Mouse (Mus musculus) embryo, embryonic 10 days (tissue): ENCODE measurements around the gene Abcb9.
"Not testable (repeated sequence)": the region's sequence is repeated elsewhere in the genome, so short reads cannot be mapped to it uniquely, and the experiment has no call there.

Experiments
- DNase-seq: peaks from one replicate; pipeline ENCODE4 v3.0.0-alpha.2; 2015; ENCODE audit warnings: low spot score

The Abcb9 gene

DNA sequence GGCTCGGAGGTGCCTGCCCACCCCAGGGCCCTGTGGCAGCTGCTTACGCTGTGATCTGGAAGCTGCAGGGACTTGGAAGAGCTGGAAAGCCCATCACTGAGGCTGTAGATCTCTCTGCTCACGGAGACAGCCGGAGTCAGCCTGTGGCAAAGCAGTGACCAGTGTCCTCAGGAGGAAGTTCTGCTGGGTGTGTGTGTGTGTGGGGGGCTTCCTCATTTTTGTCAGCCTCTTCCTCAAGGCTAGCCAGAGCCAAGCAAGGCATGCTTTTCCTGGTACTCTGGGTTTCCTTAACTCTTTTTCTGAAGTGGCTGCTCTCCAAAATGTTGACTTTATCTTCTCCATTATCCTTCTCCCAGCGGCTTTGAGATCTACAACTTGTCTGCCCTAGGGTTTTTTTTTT is 35.9 kb downstream of the Abcb9 start:
- DNase-seq = no peak

DNA sequence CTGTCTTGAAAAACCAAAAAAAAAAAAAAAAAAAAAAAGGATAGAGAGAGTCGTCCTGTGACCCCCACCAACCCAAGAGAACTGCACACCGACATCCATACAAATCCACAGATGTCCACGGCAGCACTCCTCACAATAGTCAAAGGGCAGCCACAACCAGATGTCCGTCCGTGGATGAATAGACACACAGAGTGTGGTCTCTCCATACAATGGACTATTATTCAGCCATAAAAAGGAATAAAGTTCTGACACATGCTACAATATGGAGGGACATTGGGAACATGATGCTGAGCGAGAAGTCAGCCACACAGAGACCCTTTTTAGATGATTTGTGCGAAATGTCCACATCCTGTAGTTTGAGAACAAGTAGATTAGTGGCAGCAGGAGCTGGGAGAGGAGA is 36.8 kb downstream of the Abcb9 start:
- DNase-seq = no peak

DNA sequence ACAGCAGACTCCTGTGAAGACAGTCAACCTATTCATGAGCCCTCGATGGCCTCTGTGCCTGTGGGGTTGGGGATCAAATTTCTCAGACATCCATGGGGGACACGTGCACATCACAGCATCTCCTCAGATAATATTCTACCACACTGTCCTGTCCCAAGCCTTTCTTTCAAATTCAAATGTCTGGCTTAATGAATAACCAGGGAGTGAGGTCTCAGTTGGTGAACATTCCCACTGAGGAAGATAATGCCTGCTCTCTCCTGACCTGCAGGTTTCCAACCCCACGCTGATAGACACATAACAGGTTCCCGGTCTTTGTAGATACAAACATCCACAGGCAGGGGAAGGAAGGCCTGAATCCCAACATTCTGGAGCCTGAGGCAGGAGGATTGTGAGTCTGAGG is 38.6 kb downstream of the Abcb9 start:
- DNase-seq = no peak

DNA sequence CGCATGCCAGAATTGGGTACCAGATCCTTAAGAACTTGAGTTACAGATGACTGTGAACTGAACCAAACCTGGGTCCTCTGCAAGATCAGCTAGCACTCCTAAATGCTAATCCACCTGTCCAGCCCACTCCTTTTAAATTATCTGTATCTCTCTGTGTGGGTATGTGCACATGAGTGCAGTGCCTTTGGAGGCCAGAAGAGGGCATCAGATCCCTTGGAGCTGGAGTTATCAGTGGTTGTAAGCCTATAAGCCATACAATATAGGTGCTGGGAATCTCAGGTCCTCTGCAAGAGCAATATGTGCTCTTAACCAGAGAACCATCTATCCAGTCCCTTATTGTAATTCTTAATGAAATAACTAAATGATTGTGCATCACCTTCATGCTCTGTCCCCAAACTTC is 39.4 kb downstream of the Abcb9 start:
- DNase-seq = no peak

DNA sequence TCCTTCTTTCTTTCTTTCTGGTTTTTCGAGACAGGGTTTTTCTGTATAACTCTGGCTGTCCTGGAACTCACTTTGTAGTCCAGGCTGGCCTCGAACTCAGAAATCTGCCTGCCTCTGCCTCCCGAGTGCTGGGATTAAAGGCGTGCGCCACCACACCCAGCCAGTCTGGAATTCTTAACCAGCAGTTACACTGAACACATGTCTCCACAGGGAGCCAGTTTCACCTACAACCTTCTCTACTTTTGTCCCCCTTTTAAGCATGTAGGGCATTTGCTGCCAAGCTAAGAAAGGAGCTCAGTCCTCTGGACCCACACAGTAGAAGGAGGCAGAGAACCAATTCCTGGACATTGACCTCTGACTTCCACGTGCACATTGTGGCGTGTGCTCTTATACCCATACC is 43.0 kb downstream of the Abcb9 start:
- not testable (repeated sequence) for DNase-seq

DNA sequence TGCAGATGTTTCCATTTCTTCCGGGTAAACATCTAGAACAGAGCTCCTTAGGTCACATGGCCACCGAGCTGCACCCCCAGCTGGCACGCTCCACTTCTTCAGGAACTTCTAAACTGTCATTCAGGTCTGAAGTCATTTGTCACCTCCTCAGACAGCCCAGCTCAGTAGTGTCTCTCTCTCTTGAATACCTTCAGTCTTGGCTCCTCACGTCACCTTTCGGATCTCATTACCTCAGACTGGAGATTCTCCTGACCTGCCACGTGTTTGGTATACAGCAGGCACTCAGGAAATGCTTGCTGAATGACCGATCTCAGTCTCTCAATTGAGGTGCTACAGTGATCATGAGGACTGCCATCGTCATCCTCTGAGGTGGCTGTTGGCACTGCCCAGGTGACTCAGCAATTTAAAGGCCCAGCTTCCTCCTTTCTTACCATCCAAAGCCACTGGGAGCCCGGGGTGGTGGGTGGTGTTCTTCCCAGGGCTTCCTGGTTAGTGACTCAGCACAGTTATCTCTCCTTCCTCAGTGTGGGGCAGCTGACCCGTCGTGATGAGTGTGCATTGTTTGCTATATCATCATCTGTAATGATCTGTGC is 43.6 kb downstream of the Abcb9 start:
- no peak for DNase-seq

DNA sequence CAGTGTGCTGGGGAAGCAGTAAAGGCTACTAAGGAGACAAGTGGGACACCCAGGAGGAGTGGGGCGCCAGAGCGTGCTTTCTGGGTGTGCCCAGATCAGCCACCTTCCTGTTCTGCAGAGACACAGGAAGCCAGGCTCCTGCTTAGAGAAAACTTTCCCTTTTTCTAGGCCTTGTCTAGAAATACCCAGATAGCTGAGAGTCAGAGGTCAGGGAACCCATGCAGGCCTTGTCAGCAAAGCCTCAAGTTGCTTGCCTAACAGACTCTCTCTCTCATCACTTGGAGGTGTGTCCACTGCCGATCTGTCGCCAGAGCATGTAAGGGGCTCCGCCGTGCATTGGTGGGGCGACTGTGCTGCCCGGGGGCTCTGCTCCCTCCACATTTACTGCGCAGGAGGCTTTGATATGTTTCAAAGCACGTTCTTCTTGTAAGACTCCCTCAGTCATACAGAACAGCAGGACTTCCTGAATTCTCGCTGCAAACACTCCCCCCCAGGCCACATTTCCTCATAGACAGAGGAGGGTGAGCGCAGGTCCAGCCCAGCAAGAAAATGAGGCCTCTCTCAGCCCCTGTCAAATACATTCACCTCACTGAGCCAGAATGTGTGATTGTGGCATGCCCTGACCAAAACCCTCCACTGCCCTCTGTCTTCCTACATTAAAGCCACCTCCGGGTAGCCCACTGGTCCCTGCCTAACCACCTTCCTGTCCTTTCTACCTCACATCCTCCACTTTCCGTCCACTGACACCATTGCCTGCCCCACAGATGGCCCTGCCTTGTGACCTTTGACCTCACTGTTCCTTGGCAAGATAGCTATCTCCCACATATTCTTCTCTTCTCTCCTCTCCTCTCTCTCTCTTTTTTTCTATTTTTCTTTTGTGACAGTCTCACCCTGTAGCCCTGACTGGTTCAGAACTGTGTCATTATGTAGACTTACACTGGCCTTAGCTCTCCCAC is 45.2 kb downstream of the Abcb9 start:
- peak; percentile 59 for DNase-seq

DNA sequence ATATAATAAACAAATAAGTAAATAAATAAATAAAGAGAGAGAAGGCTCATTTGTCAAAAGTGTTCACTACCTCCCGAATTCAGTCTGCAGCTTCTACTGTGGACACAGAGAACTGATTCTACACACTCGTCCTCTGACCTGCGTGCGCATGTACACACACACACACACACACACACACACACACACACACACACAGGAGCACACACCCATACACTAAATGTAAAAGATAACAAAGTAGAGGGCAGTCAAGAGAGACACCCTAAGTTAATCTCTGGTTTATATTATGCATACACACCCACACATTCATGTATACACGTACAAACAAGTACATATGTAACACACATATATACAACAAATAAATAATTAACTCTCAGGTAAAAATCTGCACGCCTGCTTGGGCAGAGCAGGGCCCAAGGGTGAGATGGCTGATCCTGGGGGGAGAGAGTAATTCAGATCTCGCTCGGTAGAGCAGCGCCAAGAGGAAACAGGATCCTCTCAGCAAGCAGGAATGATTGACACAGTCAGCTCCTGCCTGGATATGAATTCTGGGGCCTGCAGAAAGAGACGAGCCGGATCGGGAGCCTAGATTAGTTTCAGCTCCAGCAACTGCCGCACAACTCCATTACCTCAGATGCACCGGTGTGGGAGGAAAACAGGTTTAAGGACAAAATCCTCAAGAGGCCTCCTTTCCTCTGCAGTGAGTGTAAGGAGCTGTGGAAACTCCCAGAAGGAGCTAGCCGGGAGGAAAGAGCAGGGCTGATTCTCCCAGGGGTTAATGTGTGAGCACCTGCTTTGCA is 46.2 kb downstream of the Abcb9 start:
- DNase-seq = no peak

DNA sequence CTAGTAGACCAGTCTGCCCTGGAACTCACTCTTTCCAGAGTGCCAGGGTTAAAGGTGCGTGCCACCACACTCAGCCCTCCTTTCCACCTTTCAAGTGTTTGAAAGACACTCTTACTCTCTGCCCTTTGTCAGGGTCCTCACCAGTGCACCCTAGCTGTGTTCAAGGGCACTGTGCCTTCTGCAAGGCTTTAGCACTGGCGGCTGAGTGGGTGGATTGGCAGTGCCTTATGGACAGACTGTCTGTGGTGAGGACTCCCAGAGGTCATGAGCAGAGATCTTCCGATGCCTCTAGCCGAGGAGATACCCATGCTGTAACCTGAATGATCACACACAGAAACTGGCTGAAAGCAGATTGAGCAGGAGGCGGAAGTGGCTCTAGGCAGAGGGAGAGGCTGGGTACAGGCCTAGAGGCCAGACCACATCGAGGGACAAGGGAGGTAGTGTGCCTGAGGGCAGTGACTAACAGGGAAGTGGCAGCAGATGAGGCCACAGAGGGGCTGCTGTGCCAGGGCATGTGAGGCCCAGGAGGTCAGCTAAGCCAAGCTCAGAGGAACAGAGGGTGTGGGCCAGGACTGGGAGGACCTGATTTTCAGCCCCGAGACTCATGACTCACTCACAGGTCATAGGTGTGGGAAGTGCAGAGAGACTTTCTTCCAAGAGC is 48.7 kb downstream of the Abcb9 start:
- DNase-seq = no peak

DNA sequence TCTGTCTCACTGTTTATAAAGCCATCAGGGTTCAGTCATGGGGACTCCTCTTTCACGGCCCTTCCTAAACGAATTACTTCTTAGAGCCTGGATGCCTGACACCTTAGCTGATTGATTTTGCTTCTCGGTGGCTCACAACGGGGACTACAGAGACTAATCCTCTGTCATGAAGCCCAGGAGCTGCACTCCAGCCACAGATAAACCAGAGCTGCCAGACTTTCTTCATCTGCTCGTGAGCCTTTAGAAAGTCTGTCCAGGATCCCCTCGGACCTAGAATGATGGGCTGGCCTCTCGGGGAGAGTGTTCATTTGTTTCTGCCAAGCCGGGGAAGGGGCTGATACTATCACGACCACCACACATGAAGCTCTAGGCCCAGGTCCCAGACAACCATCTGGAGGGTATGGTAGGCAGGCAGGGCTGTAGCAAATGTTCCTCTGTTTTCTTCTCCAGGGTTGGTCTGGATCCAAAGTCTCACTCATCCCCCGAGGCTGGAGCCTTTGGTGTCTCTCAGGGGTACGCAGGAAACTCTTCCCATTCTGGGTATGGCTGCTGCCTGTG is 50.1 kb downstream of the Abcb9 start:
- peak; percentile 29 for DNase-seq

DNA sequence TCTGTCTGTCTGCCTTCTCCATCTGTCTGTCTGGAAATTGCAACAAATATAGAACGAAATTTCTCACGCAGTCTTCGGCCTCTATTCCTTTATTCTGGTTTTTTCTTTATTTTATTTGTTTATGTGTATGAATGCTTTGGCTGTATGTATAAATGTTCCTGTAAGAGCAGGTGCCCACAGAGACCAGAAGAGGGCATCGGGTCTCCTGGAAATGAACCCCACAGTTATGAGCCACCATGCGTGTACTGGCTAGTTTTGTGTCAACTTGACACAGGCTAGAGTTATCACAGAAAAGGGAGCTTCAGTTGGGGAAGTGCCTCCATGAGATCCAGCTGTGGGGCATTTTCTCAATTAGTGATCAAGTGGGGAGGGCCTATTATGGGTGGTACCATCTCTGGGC is 51.6 kb downstream of the Abcb9 start:
- DNase-seq = no peak

DNA sequence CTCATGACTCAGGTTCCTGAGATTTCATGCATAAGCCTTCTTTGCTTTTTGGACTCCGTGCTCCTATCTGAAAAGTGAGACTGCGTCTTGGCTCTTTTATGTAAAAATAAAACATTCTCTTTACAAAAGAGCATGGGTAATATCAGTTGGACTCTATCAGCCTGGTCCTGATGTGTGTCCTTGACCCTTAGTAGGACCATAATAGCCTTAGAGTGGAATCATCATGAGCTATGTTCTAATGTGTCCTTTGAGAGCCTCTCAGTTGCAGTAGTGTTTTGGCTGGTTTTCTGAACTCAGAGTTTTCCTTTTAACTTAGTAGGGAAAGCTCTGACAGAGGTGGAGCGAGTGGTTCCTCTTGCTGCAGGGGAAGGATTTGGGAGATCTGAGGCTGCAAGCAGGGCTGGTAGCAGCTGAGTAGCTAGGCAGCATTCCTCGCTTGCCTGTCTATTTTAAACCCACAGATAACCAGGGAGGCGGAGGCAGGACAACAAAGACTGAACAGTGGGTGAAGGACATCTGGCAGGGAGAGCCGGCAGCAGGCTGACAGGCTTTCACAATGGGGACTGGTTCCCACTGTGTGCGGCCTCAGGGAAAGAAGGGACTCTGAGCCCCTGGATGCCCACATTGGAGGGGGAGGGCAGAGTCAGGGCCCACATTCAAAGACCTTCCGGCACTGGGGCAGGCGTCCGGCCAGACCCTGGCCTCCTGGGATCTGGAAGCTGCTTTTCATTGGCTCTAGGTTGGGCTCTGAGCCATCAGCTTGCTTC is 52.2 kb downstream of the Abcb9 start:
- DNase-seq = peak; percentile 78

DNA sequence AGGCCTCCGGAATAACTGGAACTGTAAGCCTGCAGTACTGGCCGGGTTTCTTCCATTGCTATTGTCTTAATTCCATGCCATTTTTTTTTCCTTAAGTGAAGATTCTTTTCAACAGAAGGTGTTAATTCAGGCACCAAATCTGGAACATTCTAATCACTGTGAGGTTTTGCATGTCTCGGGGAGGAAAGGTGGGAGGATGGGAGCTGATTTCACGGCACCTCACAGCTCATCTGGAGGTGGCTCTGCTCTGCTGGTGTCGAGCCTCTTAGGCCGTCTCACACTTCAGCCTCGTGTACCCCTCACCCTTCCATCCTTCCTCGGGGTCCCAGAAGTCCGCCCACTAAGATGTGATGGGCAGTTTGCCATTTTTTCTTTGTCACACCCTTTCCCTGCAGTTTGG is 54.5 kb downstream of the Abcb9 start:
- DNase-seq = no peak

DNA sequence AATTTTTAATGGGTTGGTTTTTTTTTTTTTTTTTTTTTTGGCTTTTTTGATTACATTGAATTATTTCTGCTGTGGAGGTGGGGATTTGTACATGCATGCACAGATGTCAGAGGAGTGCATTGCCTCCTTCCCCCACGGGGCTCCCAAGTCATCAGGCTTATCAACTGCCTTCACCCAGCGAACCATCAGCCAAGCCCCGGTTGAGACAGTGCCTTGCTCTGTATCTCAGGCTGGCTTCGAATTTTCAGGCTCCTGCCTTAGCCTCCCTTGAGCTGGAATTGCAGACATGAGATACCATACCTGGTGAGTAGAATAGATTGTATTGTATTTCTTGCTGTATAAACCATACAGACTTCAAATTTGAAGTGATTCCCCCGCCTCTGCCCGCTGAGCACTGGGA is 56.0 kb downstream of the Abcb9 start:
- DNase-seq = no peak

DNA sequence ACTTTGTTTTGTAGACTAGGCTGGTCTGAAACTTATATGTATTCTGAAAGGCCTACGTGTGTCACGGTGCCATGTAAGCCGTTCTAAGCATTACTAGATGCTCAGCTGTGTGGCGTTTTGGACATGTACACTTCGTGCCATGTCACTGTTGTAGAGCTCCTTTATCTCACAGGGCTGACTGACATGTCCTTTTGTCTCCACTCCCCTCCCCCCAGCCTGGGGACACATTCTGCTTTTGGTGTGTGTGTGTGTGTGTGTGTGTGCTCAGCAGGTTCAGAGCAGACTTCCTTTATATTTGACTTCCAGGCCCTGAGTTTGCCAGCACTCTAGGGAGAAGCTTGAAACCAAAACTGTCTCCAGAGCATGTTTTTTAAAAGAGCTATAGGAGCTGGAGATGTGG is 58.8 kb downstream of the Abcb9 start:
- peak; percentile 71 for DNase-seq

DNA sequence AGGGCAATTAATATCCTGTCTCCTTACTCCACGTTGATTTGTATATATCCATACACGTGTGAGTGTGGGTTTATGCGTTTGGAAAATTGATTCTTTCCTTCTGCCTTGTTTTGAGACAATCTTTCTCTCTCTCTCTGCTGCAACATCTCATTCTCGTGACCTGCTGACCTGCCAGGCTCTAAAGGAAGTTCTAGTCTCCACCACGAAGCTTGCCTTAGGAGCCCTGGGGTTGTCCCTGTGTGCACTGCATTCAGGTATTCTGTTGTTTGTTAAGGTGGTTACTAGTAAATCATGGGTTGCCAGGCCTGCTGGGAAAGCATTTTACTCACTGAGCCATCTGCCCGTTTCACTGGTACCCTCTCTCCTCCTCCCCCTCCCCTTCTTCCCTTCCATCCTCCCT is 59.3 kb downstream of the Abcb9 start:
- DNase-seq = no peak

DNA sequence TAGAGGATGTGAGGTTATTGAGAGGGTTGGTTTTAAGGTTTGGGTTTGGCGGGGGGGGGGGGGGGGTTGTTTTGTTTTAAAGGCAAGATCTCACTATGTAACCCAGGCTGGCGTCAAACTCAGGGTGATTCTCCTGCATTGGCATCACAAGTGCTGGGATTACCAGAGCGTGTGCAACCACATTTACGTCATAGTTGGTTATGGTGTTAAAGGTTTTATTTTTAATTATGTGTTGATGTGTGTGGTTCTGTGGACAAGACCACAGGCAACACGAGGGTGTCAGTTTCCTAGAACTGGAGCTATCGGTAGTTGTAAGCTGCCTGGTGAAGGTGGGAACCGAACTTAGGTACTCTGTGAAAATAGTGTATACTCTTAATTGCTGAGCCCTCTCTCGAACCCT is 59.8 kb downstream of the Abcb9 start:
- no peak for DNase-seq

DNA sequence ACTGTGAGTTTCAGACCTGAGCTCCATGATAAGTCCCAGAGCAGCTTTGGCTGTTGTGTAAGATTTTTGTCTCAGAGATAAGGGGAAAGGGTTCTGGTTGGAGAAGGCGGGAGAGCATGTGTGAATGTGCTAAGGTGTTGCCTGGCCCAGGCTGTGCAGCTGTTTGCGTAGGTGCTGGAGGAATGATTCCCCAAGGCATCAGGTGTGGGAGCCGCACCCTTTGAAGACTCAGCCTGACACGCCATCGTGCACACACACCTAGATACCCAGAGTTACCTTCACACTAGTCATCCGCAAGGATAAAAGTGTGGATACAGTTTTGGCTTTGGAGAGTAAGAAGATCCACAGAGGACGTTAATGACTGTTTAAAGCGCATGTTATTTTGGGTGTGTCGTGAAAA is 60.2 kb downstream of the Abcb9 start:
- DNase-seq = no peak

DNA sequence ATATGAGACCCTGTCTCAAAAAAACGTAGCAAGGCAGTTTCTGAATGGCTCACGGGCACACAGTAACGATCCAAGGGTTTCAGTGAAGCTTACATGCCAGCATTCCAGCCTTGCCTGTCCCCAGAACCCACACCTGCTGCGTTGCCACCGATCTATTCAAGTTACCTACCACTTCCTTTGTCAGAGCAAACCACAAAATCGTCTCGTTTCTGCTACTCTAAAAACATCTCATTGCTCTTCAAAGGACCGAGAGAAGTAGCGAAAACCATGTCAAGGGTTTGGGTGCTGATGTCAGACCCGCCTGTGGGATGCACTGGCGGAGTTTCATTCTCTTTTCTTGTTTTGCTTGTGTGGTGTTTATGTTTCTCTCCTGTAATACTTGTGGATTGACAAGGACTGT is 61.1 kb downstream of the Abcb9 start:
- DNase-seq = no peak

DNA sequence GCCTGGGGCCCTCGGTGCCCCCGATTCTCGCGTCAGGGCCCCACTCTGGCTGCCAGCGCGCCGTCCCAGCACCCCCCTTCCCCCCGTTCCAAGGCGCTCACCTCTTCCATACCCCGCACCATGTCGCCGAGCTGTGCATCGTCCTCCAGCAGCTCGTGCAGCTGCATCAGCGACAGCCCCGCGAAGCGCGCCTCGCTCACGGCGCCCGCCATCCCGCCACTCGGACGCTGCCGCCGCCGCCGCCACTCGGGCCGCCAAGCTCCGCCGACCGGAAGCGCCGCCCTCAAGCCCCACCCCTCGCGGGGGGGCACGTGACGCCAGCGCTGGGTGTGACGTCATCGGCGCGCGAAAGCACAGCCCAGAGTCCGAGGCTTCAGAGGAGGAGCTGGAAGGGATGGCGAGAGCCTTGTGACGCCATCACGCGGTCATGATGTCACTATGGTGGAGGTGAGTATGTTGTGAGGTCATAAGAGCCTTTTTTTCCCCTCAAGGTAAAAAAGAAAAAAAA is 63.5 kb downstream of the Abcb9 start, which contains the start of gene Vps37b:
Gene Vps37b, minus strand, starts transcription at position 270 of the 508 bp plus-strand sequence.
- DNase-seq = peak; percentile 93
